ENCODE assay signal across 7 mouse cellular contexts in genomic region chr16:62414485-62414884, GRCm38 (mm10).
A peak's percentile ranks its signal among the peaks of the same experiment; 100 is the strongest.
DNase-seq lines count a peak whose midpoint lies in the region; ATAC-seq and TF ChIP-seq lines count a peak whose summit lies in the region.

No protein-coding gene starts in this region.

- WGBS in hindbrain, postnatal 0 days, result 28% methylated on average over 1 of the region's 1 CpGs
- 16% methylated on average over 1 of the region's 1 CpGs for WGBS in neural tube, embryonic 14.5 days

- peak; percentile 70 for TF ChIP-seq CTCF in hindbrain, postnatal 0 days (IDR thresholded peaks at IDR 0.05; ENCODE audit: low read depth)

- H3K4me2 ChIP-seq in hindbrain, postnatal 0 days (ENCODE audit: low read depth, low read length), result no peak overlapping the region
- H3K4me2 ChIP-seq in neural tube, embryonic 14.5 days (ENCODE audit: low read depth, low read length), result no peak overlapping the region

- no peak overlapping the region for H3K9ac ChIP-seq in hindbrain, postnatal 0 days (replicated peaks; ENCODE audit: low read length)
- H3K9ac ChIP-seq in neural tube, embryonic 14.5 days (replicated peaks; ENCODE audit: low read depth, low read length), result no peak overlapping the region

- no peaks in the 10 kb centered on the region for H3K4me1 ChIP-seq in hindbrain, postnatal 0 days (ENCODE audit: insufficient read depth, low read length)
- H3K4me1 ChIP-seq in neural tube, embryonic 14.5 days (ENCODE audit: control insufficient read depth, insufficient read depth, low read length), result no peaks in the 10 kb centered on the region

- H3K9me3 ChIP-seq in hindbrain, postnatal 0 days (ENCODE audit: low read length), result no peaks in the 10 kb centered on the region
- H3K9me3 ChIP-seq in neural tube, embryonic 14.5 days (ENCODE audit: control insufficient read depth, low read length), result no peaks in the 10 kb centered on the region

- no peaks in the 10 kb centered on the region for H3K27me3 ChIP-seq in hindbrain, postnatal 0 days (ENCODE audit: insufficient read depth, low read length)
- H3K27me3 ChIP-seq in neural tube, embryonic 14.5 days (ENCODE audit: control insufficient read depth, insufficient read depth, low read length), result no peaks in the 10 kb centered on the region

- H3K27ac ChIP-seq in hindbrain, postnatal 0 days, result no peak overlapping the region
- no peak overlapping the region for H3K27ac ChIP-seq in neural tube, embryonic 14.5 days (ENCODE audit: low read depth, low read length)

- peak; percentile 62; the same call in 1 of the 2 replicates for ATAC-seq in hindbrain, postnatal 0 days
- peak; percentile 74; the same call in 1 of the 2 replicates for ATAC-seq in neural tube, embryonic 14.5 days (ENCODE audit: low read depth)

- H3K4me3 ChIP-seq in hindbrain, postnatal 0 days (ENCODE audit: low read length), result no peak overlapping the region
- no peak overlapping the region for H3K4me3 ChIP-seq in neural tube, embryonic 14.5 days (ENCODE audit: low read depth, low read length)

- no peaks in the 10 kb centered on the region for H3K36me3 ChIP-seq in hindbrain, postnatal 0 days (ENCODE audit: insufficient read depth, low read length)
- H3K36me3 ChIP-seq in neural tube, embryonic 14.5 days (ENCODE audit: control insufficient read depth, insufficient read depth, low read length), result no peaks in the 10 kb centered on the region

- DNase-seq in kidney, postnatal 4 days, result peak; percentile 26
- no peak for DNase-seq in kidney, postnatal 14 days
- DNase-seq in cerebellum, postnatal 10 days, result peak; percentile 71 to 79
- DNase-seq in hindbrain, postnatal 0 days (ENCODE audit: low spot score), result peak; percentile 69
- no peak for DNase-seq in natural killer cell, adult 2 months (ENCODE audit: low spot score in 2 of 2)
- no peak for DNase-seq in spleen, postnatal 10 days (ENCODE audit: low spot score in 2 of 2)

Comparison
In these comparisons a context has a peak if more than half of its experiments do, and no peak if none do; other contexts are left out.
1. DNase-seq: peak in kidney, postnatal 4 days (2 of 2), cerebellum, postnatal 10 days (2 of 2) and hindbrain, postnatal 0 days (single experiment); none in kidney, postnatal 14 days (single experiment), natural killer cell, adult 2 months (0 of 2) and spleen, postnatal 10 days (0 of 2).